Mouse (Mus musculus) heart, embryonic 10.5 days (tissue): ENCODE measurements around the gene Osbpl3. TPM values are rescaled to one million over a fixed set of nuclear protein-coding genes. Genes with fewer than 3 reads are reported as not detected.

ENCODE experiments used
- DNase-seq: peaks from one replicate; pipeline ENCODE4 v3.0.0-alpha.2; 2017; ENCODE audit warnings: low spot score
- H3K27ac ChIP-seq: fragments of 300-500 bp; sonication (generic); 2 replicates; pipeline ENCODE4 v1.5.1; 2016; ENCODE audit warnings: mild to moderate bottlenecking
- H3K27me3 ChIP-seq: fragments of 300-500 bp; sonication (generic); 2 replicates; pipeline ENCODE4 v1.6.1; 2016; ENCODE audit warnings: mild to moderate bottlenecking; ENCODE audit not compliant: poor library complexity, insufficient read depth, severe bottlenecking
- H3K36me3 ChIP-seq: fragments of 300-500 bp; sonication (generic); 2 replicates; pipeline ENCODE4 v1.6.1; 2016; ENCODE audit warnings: mild to moderate bottlenecking, moderate library complexity
- H3K4me1 ChIP-seq: fragments of 300-500 bp; sonication (generic); 2 replicates; pipeline ENCODE4 v1.6.1; 2016; ENCODE audit warnings: mild to moderate bottlenecking
- H3K4me3 ChIP-seq: fragments of 300-500 bp; sonication (generic); 2 replicates; pipeline ENCODE4 v1.5.1; 2016; ENCODE audit warnings: mild to moderate bottlenecking, moderate library complexity
- H3K9me3 ChIP-seq: fragments of 300-500 bp; sonication (generic); 2 replicates; pipeline ENCODE4 v1.6.1; 2016; ENCODE audit warnings: mild to moderate bottlenecking, moderate library complexity
- WGBS: fragments of 180-500 bp; shearing (Covaris S2); methylation state at CpG from one replicate; pipeline ENCODE4 v1.1.7; 2016; 5-methylcytosine and 5-hydroxymethylcytosine counted together
- polyA plus RNA-seq: library from polyadenylated mRNA; unstranded; fragments of >200 nt; fragmentation: Nextera tagmentation; extraction: Ambion mirVana; gene quantifications from 2 replicates; pipeline ENCODE4 v1.2.1, GENCODE M21; 2016

Gene Osbpl3
- polyA plus RNA-seq, 1 experiment from 2014 or later = 8.0 TPM

DNA sequence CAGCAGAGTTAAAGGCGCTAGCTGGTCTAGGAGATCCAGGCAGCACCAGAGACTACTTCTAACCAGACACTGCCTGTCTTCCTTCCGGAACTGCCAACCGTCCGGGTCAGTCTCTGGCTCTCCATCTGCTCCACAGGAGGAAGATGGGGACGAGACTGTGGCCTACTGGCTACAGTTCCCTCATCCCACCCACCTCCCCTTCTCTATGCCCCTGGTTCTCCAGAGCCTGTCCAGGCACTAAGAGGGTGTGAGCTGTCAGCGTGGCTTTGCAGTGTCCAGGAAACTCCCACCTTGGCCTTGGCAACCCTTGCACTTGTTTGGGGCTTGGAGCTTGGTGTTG lies 194.1 kb downstream of the Osbpl3 start:
- H3K4me1 ChIP-seq = peaks cover 15% of the 10 kb centered on the region
- DNase-seq = no peak
- 0% methylated on average over 6 of the region's 6 CpGs for WGBS
- peak overlapping the region; percentile 66 for H3K4me3 ChIP-seq
- peak overlapping the region; percentile 85 for H3K27ac ChIP-seq
- no peaks in the 10 kb centered on the region for H3K9me3 ChIP-seq
- no peaks in the 10 kb centered on the region for H3K36me3 ChIP-seq
- no peaks in the 10 kb centered on the region; the same call in 1 of the 2 replicates for H3K27me3 ChIP-seq

DNA sequence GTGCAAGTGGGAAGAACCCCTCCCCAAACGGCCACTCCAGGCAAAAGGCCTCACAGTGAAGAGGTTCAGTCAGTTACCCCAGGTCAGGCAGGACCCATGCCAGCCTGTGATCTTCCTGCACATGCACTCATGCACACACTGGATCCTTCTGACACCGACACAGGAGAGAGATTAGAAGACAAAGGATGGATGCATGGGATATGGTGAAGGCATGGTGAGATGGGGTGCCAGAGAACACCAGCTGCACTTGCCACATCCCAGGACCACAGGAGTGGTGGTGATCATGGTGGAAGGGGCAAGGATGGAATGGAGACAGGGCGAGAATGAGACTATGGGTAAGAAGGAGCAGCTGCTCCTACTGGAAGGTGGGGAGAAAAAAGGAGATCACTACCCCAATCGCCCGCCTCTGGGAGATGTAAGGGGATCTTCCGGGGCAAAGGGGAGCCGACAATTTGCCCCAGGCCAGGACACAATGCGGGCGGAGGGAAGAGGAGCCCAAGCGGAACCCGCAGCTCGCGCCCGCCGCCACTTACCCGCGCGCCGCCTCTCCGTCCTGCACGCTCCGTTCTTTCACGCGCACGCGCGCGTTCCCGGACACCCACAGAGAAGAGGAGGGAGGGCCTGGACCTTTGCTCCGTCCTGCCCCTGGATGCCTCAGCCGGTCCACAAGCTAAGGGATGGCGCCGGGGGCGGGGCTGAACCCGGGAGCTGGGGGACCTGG lies 194.6 kb downstream of the Osbpl3 start:
- DNase-seq = peak; percentile 85
- Histone ChIP-seq H3K9me3 (no peaks in the 10 kb centered on the region), H3K36me3 (no peaks in the 10 kb centered on the region), H3K4me1 (peaks cover 15% of the 10 kb centered on the region), H3K27me3 (no peaks in the 10 kb centered on the region; the same call in 1 of the 2 replicates), H3K27ac (peak overlapping the region; percentile 85), H3K4me3 (peak overlapping the region; percentile 66)
- 4% methylated on average over 30 of the region's 35 CpGs for WGBS

DNA sequence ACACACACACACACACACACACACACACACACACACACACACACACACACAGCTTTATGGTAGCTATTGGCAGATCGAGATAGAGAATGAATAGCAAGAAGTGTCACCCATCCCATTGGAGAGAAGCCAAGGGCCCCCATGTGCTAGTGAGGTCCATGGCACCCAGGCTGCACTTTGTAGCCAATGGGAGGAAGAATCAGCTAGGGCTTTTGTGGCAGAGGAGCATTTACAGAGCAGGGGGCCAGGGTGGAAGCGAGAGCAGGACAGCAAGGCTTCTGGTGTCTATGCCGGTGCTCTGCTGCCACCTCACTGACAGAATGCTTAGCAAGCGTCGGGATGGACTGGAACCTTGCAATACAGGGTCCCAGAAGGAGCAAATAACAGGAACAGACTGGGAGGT lies 200.6 kb downstream of the Osbpl3 start:
- H3K4me3 ChIP-seq = no peak overlapping the region
- no peaks in the 10 kb centered on the region; the same call in 1 of the 2 replicates for H3K27me3 ChIP-seq
- H3K27ac ChIP-seq = no peak overlapping the region
- no peak for DNase-seq
- no peaks in the 10 kb centered on the region for H3K36me3 ChIP-seq
- no peaks in the 10 kb centered on the region for H3K9me3 ChIP-seq
- no peaks in the 10 kb centered on the region for H3K4me1 ChIP-seq
- WGBS = 64% methylated on average over 5 of the region's 5 CpGs

DNA sequence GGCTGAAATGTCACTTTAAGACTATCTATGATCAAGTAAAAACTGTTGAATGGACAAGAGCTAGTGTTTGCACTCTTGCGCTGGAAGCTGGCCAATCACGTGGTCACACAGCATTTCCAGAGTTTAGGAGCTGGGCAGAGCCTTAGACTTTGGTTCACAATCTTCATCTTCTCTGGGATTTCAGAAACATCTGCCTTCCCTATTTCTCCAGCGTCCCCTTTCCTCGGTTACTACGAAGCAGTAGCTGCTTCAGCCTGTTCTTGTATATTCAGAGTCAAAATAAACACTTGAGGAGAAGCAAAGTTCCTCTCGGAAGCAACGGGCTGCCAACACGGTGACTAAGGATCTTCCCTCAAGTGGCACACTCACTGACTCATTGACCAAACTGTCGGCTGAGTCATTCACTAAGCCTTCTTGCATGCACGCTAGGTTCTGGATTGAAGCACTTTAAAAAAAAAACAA lies 201.2 kb downstream of the Osbpl3 start:
- 44% methylated on average over 10 of the region's 10 CpGs for WGBS
- no peak overlapping the region for H3K27ac ChIP-seq

DNA sequence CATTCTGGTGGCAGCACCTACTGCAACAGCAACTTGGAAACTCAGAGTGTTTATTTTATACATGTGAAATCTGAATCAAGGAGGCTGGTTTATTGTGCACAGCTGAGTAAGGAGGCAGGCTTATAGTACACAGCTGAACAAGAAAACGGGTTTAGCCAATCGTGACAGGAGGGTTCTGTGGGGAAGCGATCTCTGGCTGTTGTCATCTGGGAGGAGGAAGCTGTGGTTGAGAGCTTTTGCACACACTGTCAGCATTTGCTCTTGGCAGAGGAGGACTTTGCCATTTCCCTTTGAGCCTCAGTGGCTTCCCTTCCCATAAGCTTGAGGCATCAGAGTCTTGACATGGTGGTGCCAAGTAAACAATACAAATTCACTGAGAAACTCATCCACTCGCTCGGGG lies 203.3 kb downstream of the Osbpl3 start:
- WGBS = 71% methylated on average over 5 of the region's 5 CpGs
- Histone ChIP-seq H3K36me3 (no peaks in the 10 kb centered on the region), H3K4me3 (no peak overlapping the region), H3K27me3 (no peaks in the 10 kb centered on the region), H3K4me1 (no peaks in the 10 kb centered on the region), H3K27ac (no peak overlapping the region), H3K9me3 (no peaks in the 10 kb centered on the region)
- no peak for DNase-seq

More for the DNA sequence above, 201.2 kb downstream of the Osbpl3 start:
- Histone ChIP-seq H3K4me3 (peak overlapping the region; percentile 1; the same call in 1 of the 2 replicates), H3K36me3 (no peaks in the 10 kb centered on the region), H3K27me3 (no peaks in the 10 kb centered on the region; the same call in 1 of the 2 replicates), H3K9me3 (no peaks in the 10 kb centered on the region), H3K4me1 (no peaks in the 10 kb centered on the region)
- no peak for DNase-seq

DNA sequence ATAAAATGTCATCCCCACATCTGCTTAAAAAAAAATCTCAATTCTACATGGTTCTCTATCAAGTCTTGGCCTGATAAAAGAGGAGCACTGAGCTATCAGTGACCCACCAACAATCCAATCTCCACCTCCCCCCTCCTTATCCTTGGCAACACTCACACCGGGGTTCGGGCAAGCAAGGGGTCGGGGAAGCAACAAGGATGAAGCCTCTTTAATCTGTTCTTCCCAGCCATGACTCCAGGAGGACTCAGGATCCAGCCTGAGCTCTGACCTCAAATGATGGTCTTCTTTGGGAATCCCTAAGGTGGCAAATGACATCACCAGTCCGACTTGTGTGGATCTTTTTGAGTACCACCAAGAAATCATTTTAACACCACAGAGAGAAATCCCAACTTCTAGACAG lies 208.2 kb downstream of the Osbpl3 start:
- H3K27me3 ChIP-seq = no peaks in the 10 kb centered on the region
- DNase-seq = no peak
- H3K9me3 ChIP-seq = no peaks in the 10 kb centered on the region
- WGBS = 72% methylated on average over 4 of the region's 4 CpGs
- H3K4me3 ChIP-seq = no peak overlapping the region
- H3K36me3 ChIP-seq = no peaks in the 10 kb centered on the region
- H3K27ac ChIP-seq = no peak overlapping the region
- H3K4me1 ChIP-seq = no peaks in the 10 kb centered on the region

DNA sequence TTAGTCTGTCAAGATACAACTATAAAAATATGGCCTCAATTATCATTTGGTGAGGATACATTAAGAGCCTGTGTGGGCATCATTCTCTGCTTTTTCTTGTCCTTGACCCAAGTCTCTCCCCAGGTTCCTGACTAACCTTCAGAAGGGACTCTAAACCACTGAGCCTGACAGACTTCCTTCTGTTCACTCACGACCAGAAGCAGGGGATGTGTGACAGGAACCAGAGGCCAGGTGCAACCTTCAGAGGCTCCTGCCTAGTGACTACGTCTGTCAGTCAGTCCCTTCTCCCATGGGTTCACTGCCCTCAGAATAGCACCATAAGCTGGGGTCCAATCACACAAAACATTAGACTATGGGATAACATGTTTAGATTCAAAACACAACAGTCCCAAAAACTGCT lies 208.6 kb downstream of the Osbpl3 start:
- H3K36me3 ChIP-seq = no peaks in the 10 kb centered on the region
- no peaks in the 10 kb centered on the region for H3K4me1 ChIP-seq
- no peaks in the 10 kb centered on the region for H3K9me3 ChIP-seq
- no peaks in the 10 kb centered on the region for H3K27me3 ChIP-seq
- H3K4me3 ChIP-seq = no peak overlapping the region
- 58% methylated on average over 2 of the region's 2 CpGs for WGBS
- no peak overlapping the region for H3K27ac ChIP-seq
- DNase-seq = no peak

DNA sequence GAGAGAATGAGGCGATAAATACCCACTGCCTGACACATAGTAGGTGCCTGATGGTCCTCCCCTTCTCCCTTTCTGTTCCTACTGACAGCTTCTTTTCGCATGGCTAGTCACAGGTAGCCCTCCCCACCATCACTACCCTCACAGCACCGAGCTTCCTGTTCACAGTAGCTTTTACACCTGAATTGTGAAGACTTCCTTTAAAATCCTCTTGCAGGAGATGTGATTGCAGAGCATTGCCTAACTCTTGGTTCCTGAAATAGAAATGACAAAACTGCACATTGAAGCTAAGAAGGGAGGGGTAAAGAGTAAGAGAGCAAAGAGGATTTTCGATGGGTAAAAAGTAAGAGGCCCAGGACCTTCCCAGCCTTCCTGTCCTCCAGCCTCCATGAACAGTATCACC lies 211.0 kb downstream of the Osbpl3 start:
- Histone ChIP-seq H3K36me3 (no peaks in the 10 kb centered on the region), H3K27ac (no peak overlapping the region), H3K27me3 (no peaks in the 10 kb centered on the region), H3K4me3 (no peak overlapping the region), H3K4me1 (peaks cover 6% of the 10 kb centered on the region; the same call in 1 of the 2 replicates), H3K9me3 (no peaks in the 10 kb centered on the region)
- 70% methylated on average over 4 of the region's 4 CpGs for WGBS
- DNase-seq = no peak

DNA sequence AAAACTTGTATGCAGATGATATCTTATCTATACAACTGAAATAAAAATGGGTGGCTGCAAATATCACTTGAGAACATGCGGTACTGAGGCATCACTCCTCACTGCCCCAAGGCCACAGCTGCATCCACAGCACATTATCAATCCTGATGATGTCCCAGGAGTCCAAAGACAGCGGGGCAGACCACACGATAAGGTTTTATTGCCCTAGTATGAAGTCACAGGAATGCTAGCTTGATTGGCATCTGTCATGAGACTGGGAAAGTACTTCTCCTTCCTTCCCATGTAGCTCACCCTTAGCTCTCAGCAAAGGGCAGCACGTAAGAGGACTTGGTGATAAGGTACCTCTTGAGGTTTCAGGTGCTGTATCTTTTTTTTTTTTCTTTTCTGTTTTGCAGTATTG lies 211.9 kb downstream of the Osbpl3 start:
- peaks cover 6% of the 10 kb centered on the region; the same call in 1 of the 2 replicates for H3K4me1 ChIP-seq
- no peaks in the 10 kb centered on the region for H3K27me3 ChIP-seq
- H3K27ac ChIP-seq = no peak overlapping the region
- H3K36me3 ChIP-seq = no peaks in the 10 kb centered on the region
- WGBS = 75% methylated on average over 4 of the region's 4 CpGs
- no peaks in the 10 kb centered on the region for H3K9me3 ChIP-seq
- DNase-seq = no peak
- H3K4me3 ChIP-seq = no peak overlapping the region

Other genes with a start within 250 kb of the Osbpl3 start
- 29.4 and 36.6 TPM in 2 replicates for gene Gsdme, start 192.3 kb downstream of the Osbpl3 start, polyA plus RNA-seq
- 149 and 180 TPM in 2 replicates for gene Cycs, start 110.3 kb upstream of the Osbpl3 start, polyA plus RNA-seq
- gene 4921507P07Rik, start 140.4 kb upstream of the Osbpl3 start, polyA plus RNA-seq = 0.44 and 0.49 TPM in 2 replicates
- gene Npvf, start 198.2 kb upstream of the Osbpl3 start, polyA plus RNA-seq = 0.33 TPM in 1 of 2 replicates, not detected in the other